Mouse (Mus musculus): ENCODE data around the gene Acer3.

DNA sequence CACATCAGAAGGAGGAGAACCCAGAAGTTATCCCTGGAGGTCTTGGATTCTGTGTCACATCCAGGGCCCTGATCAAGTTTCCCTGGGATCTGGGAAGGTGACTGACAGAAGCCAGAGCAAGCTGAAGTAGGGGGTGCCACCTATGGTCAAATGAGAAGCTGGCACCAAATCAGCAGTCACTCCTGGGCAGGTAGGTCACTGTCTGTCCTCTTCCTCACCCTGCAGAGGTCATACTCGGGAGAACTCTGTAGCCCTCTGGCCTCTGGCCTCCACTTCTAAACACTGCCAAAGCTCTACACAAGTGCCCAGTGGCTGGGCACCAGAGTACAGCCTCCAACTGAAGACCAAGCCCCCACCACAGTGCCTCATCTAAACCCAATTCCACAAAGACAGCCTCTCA, 37.0 kb upstream of the Acer3 start:
- TF ChIP-seq CTCF (IDR thresholded peaks at IDR 0.05; ENCODE audit: low read depth, low read length) (no peak), POLR2AphosphoS5 (IDR thresholded peaks at IDR 0.05; ENCODE audit: insufficient replicate concordance, low read depth, low read length) (no peak), GATA2 (IDR thresholded peaks at IDR 0.05; ENCODE audit: borderline replicate concordance, low read depth, low read length) (no peak), GATA1 (IDR thresholded peaks at IDR 0.05; ENCODE audit: borderline replicate concordance, low read length) (no peak), TAL1 (conservative IDR thresholded peaks at IDR 0.05; ENCODE audit: low read depth, low read length) (no peak)

Data from G1E (cell line).